Mouse (Mus musculus): Measurements from ENCODE around the gene Kif1b. TPM values are rescaled to one million over a fixed set of nuclear protein-coding genes. Genes with fewer than 3 reads are reported as not detected.

The Kif1b gene
- polyA plus RNA-seq, 1 experiment from 2014 or later = 5.1 TPM

- Histone ChIP-seq H3K4me3 (replicated peaks) (no peak overlapping the region), H3K9ac (no peak overlapping the region), H3K36me3 (peaks cover 82% of the 10 kb centered on the region), H3K9me3 (replicated peaks) (no peaks in the 10 kb centered on the region), H3K27me3 (no peaks in the 10 kb centered on the region), H3K4me2 (no peak overlapping the region), H3K27ac (no peak overlapping the region; the same call in 1 of the 2 replicates), H3K4me1 (replicated peaks) (peaks cover 18% of the 10 kb centered on the region)
- no peak for ATAC-seq (ENCODE audit: low read depth)
- DNase-seq = no peak
- WGBS (ENCODE audit: insufficient replicate concordance) = 85% methylated on average over 11 of the region's 11 CpGs
Measured at GRCm38 (mm10) chr4:149334881-149335280, 27.4 kb upstream of the Kif1b start.

- Histone ChIP-seq H3K4me3 (replicated peaks) (no peak overlapping the region), H3K36me3 (peaks cover 89% of the 10 kb centered on the region), H3K4me2 (no peak overlapping the region), H3K4me1 (replicated peaks) (no peaks in the 10 kb centered on the region), H3K9me3 (replicated peaks) (no peaks in the 10 kb centered on the region), H3K27ac (no peak overlapping the region), H3K9ac (no peak overlapping the region), H3K27me3 (no peaks in the 10 kb centered on the region)
- no peak for ATAC-seq (ENCODE audit: low read depth)
- 89% methylated on average over 7 of the region's 7 CpGs for WGBS (ENCODE audit: insufficient replicate concordance)
- DNase-seq = no peak
Measured at GRCm38 (mm10) chr4:149332726-149333125, 25.2 kb upstream of the Kif1b start.

- H3K36me3 ChIP-seq = peaks cover 75% of the 10 kb centered on the region
- H3K4me1 ChIP-seq (replicated peaks) = no peaks in the 10 kb centered on the region
- no peak overlapping the region for H3K9ac ChIP-seq
- H3K4me2 ChIP-seq = no peak overlapping the region
- H3K27ac ChIP-seq = no peak overlapping the region
- no peaks in the 10 kb centered on the region for H3K27me3 ChIP-seq
- ATAC-seq (ENCODE audit: low read depth) (no peak), DNase-seq (no peak)
- 89% methylated on average over 5 of the region's 5 CpGs for WGBS (ENCODE audit: insufficient replicate concordance)
- H3K9me3 ChIP-seq (replicated peaks) = no peaks in the 10 kb centered on the region
- H3K4me3 ChIP-seq (replicated peaks) = no peak overlapping the region
Measured at GRCm38 (mm10) chr4:149330495-149330894, 23.0 kb upstream of the Kif1b start.

GRCm38 (mm10) chr4:149328735-149329134 is 21.2 kb upstream of the Kif1b start:
- ATAC-seq (ENCODE audit: low read depth) (no peak), DNase-seq (no peak)
- no peak overlapping the region for H3K27ac ChIP-seq
- 83% methylated on average over 4 of the region's 4 CpGs for WGBS (ENCODE audit: insufficient replicate concordance)
- no peak overlapping the region for H3K4me2 ChIP-seq
- no peaks in the 10 kb centered on the region for H3K4me1 ChIP-seq (replicated peaks)
- no peak overlapping the region for H3K4me3 ChIP-seq (replicated peaks)
- peaks cover 57% of the 10 kb centered on the region for H3K36me3 ChIP-seq
- H3K9ac ChIP-seq = no peak overlapping the region
- no peaks in the 10 kb centered on the region for H3K27me3 ChIP-seq
- H3K9me3 ChIP-seq (replicated peaks) = no peaks in the 10 kb centered on the region

GRCm38 (mm10) chr4:149327281-149327680 is 19.8 kb upstream of the Kif1b start:
- H3K27ac ChIP-seq = no peak overlapping the region
- no peak overlapping the region for H3K4me3 ChIP-seq (replicated peaks)
- DNase-seq = no peak
- 90% methylated on average over 7 of the region's 7 CpGs for WGBS (ENCODE audit: insufficient replicate concordance)
- no peaks in the 10 kb centered on the region for H3K9me3 ChIP-seq (replicated peaks)
- no peaks in the 10 kb centered on the region for H3K27me3 ChIP-seq
- no peaks in the 10 kb centered on the region for H3K4me1 ChIP-seq (replicated peaks)
- H3K9ac ChIP-seq = no peak overlapping the region
- peaks cover 43% of the 10 kb centered on the region for H3K36me3 ChIP-seq
- ATAC-seq (ENCODE audit: low read depth) = no peak
- H3K4me2 ChIP-seq = no peak overlapping the region

- DNase-seq (no peak), ATAC-seq (ENCODE audit: low read depth) (no peak)
- no peak overlapping the region for H3K4me2 ChIP-seq
Measured at GRCm38 (mm10) chr4:149325411-149326162, 18.1 kb upstream of the Kif1b start.

GRCm38 (mm10) chr4:149323730-149324129 is 16.2 kb upstream of the Kif1b start:
- DNase-seq = no peak
- ATAC-seq (ENCODE audit: low read depth) = peak; percentile 18; the same call in 1 of the 2 replicates
- Histone ChIP-seq H3K36me3 (peaks cover 11% of the 10 kb centered on the region), H3K27me3 (no peaks in the 10 kb centered on the region), H3K9ac (no peak overlapping the region), H3K27ac (no peak overlapping the region), H3K9me3 (replicated peaks) (no peaks in the 10 kb centered on the region), H3K4me2 (no peak overlapping the region), H3K4me3 (replicated peaks) (no peak overlapping the region), H3K4me1 (replicated peaks) (no peaks in the 10 kb centered on the region)
- 70% methylated on average over 16 of the region's 16 CpGs for WGBS (ENCODE audit: insufficient replicate concordance)

More at GRCm38 (mm10) chr4:149325411-149326162, 18.1 kb upstream of the Kif1b start:
- peaks cover 27% of the 10 kb centered on the region for H3K36me3 ChIP-seq
- no peaks in the 10 kb centered on the region for H3K9me3 ChIP-seq (replicated peaks)
- 85% methylated on average over 10 of the region's 10 CpGs for WGBS (ENCODE audit: insufficient replicate concordance)
- no peaks in the 10 kb centered on the region for H3K4me1 ChIP-seq (replicated peaks)
- no peak overlapping the region for H3K4me3 ChIP-seq (replicated peaks)
- H3K27me3 ChIP-seq = no peaks in the 10 kb centered on the region
- H3K27ac ChIP-seq = no peak overlapping the region
- no peak overlapping the region for H3K9ac ChIP-seq

GRCm38 (mm10) chr4:149322718-149323117 is 15.2 kb upstream of the Kif1b start:
- no peak overlapping the region for H3K4me3 ChIP-seq (replicated peaks)
- H3K36me3 ChIP-seq = peaks cover 7% of the 10 kb centered on the region
- no peak overlapping the region for H3K9ac ChIP-seq
- ATAC-seq (ENCODE audit: low read depth) (no peak), DNase-seq (no peak)
- H3K27ac ChIP-seq = no peak overlapping the region
- no peaks in the 10 kb centered on the region for H3K9me3 ChIP-seq (replicated peaks)
- no peaks in the 10 kb centered on the region for H3K4me1 ChIP-seq (replicated peaks)
- no peaks in the 10 kb centered on the region for H3K27me3 ChIP-seq
- 45% methylated on average over 6 of the region's 6 CpGs for WGBS (ENCODE audit: insufficient replicate concordance)
- H3K4me2 ChIP-seq = no peak overlapping the region

- no peak overlapping the region for H3K27ac ChIP-seq
- no peak for DNase-seq
- H3K36me3 ChIP-seq = peaks cover 3% of the 10 kb centered on the region
- no peaks in the 10 kb centered on the region for H3K27me3 ChIP-seq
- H3K9ac ChIP-seq = no peak overlapping the region
- ATAC-seq (ENCODE audit: low read depth) = no peak
- WGBS (ENCODE audit: insufficient replicate concordance) = 76% methylated on average over 4 of the region's 4 CpGs
- H3K4me1 ChIP-seq (replicated peaks) = no peaks in the 10 kb centered on the region
- no peak overlapping the region for H3K4me2 ChIP-seq
- H3K4me3 ChIP-seq (replicated peaks) = no peak overlapping the region
- H3K9me3 ChIP-seq (replicated peaks) = no peaks in the 10 kb centered on the region
Measured at GRCm38 (mm10) chr4:149322286-149322685, 14.8 kb upstream of the Kif1b start.

- H3K9me3 ChIP-seq (replicated peaks) = no peaks in the 10 kb centered on the region
- H3K27me3 ChIP-seq = no peaks in the 10 kb centered on the region
- H3K9ac ChIP-seq = no peak overlapping the region
- no peak overlapping the region for H3K27ac ChIP-seq
- ATAC-seq (ENCODE audit: low read depth) = no peak
- no peak overlapping the region for H3K4me2 ChIP-seq
- H3K4me3 ChIP-seq (replicated peaks) = no peak overlapping the region
- no peaks in the 10 kb centered on the region for H3K36me3 ChIP-seq
- WGBS (ENCODE audit: insufficient replicate concordance) = 65% methylated on average over 9 of the region's 9 CpGs
- no peak for DNase-seq
- H3K4me1 ChIP-seq (replicated peaks) = no peaks in the 10 kb centered on the region
Measured at GRCm38 (mm10) chr4:149319088-149319487, 11.6 kb upstream of the Kif1b start.

- Histone ChIP-seq H3K4me3 (replicated peaks) (no peak overlapping the region), H3K4me1 (replicated peaks) (no peaks in the 10 kb centered on the region), H3K27ac (no peak overlapping the region), H3K4me2 (no peak overlapping the region), H3K36me3 (no peaks in the 10 kb centered on the region), H3K9ac (no peak overlapping the region), H3K9me3 (replicated peaks) (no peaks in the 10 kb centered on the region), H3K27me3 (no peaks in the 10 kb centered on the region)
- DNase-seq (no peak), ATAC-seq (ENCODE audit: low read depth) (no peak)
- WGBS (ENCODE audit: insufficient replicate concordance) = 50% methylated on average over 5 of the region's 5 CpGs
Measured at GRCm38 (mm10) chr4:149317387-149317786, 9.9 kb upstream of the Kif1b start.

- ATAC-seq (ENCODE audit: low read depth) (no peak), DNase-seq (no peak)
- Histone ChIP-seq H3K4me2 (no peak overlapping the region), H3K27me3 (no peaks in the 10 kb centered on the region), H3K4me1 (replicated peaks) (no peaks in the 10 kb centered on the region), H3K36me3 (no peaks in the 10 kb centered on the region), H3K27ac (no peak overlapping the region), H3K9ac (no peak overlapping the region), H3K4me3 (replicated peaks) (no peak overlapping the region), H3K9me3 (replicated peaks) (no peaks in the 10 kb centered on the region)
- WGBS (ENCODE audit: insufficient replicate concordance) = 81% methylated on average over 11 of the region's 11 CpGs
Measured at GRCm38 (mm10) chr4:149314275-149314837, 6.9 kb upstream of the Kif1b start.

Measured in liver, embryonic 13.5 days (tissue).